14 mouse cellular contexts compared by ENCODE assay signal in the genomic region with DNA sequence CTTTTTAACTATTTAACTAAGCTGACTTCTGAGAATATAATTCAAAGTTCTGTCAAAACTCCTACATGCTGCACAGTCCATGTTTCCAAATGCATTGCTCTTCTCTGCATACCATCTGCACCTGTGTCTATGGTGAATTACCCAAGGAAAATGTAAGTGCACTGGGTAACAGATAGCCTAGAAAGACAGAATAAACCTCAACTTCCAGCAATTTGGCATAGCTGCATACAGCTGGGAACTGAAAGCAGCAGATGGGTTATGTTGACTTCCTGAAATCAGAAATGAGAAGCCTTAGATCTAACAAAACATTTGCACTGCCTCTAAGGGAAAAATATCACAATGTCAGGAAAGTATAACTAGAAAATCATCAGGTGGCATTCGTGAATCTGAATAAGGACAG.
"Had no signal": no experiment of that assay in that cellular context is flagged by ENCODE, and none has a peak within 500 bp of the region (broad histone marks: within the 10 kb centered on the region; RNA-seq: fewer than 3 reads in every experiment).

No protein-coding gene starts in this region.

- ATAC-seq: midbrain, embryonic 16.5 days had no signal

- DNase-seq: lung, adult 18-20 months; lung, embryonic 14.5 days; lung, postnatal 10 days; lung, postnatal 4 days; midbrain, embryonic 14.5 days; retina, postnatal 1 day; right cerebral cortex, adult 18-20 months; right cerebral cortex, postnatal 25 days; right cerebral cortex, postnatal 4 days; spleen, adult 18-20 months; thymus, adult 2 months; thymus, postnatal 25 days; thymus, postnatal 4 days had no signal
